Mouse (Mus musculus) hindbrain, embryonic 13.5 days (tissue): ENCODE results near the gene Supt5. TPM values are rescaled to one million over a fixed set of nuclear protein-coding genes. Genes with fewer than 3 reads are reported as not detected.
A peak's percentile ranks its signal among the peaks of the same experiment; 100 is the strongest.

Experiments
- ATAC-seq: fragments of 200-750 bp; cut with Nextera tagmentation; 2 replicates; pipeline ENCODE4 v1.8.0; 2017; ENCODE audit warnings: moderate TSS enrichment; ENCODE audit not compliant: low FRiP score
- H3K27ac ChIP-seq: fragments of 300-500 bp; sonication (generic); 2 replicates; pipeline ENCODE4 v1.5.1; 2015; ENCODE audit warnings: inconsistent platforms, mild to moderate bottlenecking, moderate library complexity
- H3K27me3 ChIP-seq: fragments of 300-500 bp; sonication (generic); 2 replicates; pipeline ENCODE4 v1.6.1; 2015; ENCODE audit warnings: mild to moderate bottlenecking, inconsistent platforms
- H3K36me3 ChIP-seq: fragments of 300-500 bp; sonication (generic); 2 replicates; pipeline ENCODE4 v1.6.1; 2015; ENCODE audit warnings: mild to moderate bottlenecking, inconsistent platforms
- H3K4me1 ChIP-seq: fragments of 300-500 bp; sonication (generic); replicated peaks from 2 replicates; pipeline ENCODE4 v1.6.1; 2015; ENCODE audit warnings: inconsistent platforms
- H3K4me2 ChIP-seq: fragments of 300-500 bp; sonication (generic); 2 replicates; pipeline ENCODE4 v1.6.1; 2015; ENCODE audit warnings: inconsistent platforms, mild to moderate bottlenecking, moderate library complexity
- H3K4me3 ChIP-seq: fragments of 300-500 bp; sonication (generic); 2 replicates; pipeline ENCODE4 v1.5.1; 2015; ENCODE audit warnings: mild to moderate bottlenecking, inconsistent platforms
- H3K9ac ChIP-seq: fragments of 300-500 bp; sonication (generic); 2 replicates; pipeline ENCODE4 v1.6.1; 2015; ENCODE audit warnings: mild to moderate bottlenecking, inconsistent platforms
- H3K9me3 ChIP-seq: fragments of 300-500 bp; sonication (generic); 2 replicates; pipeline ENCODE4 v1.6.1; 2016; ENCODE audit warnings: inconsistent platforms
- WGBS: fragments of 180-500 bp; shearing (Covaris S2); methylation state at CpG from one replicate; pipeline ENCODE4 v1.1.7; 2015; 5-methylcytosine and 5-hydroxymethylcytosine counted together
- polyA plus RNA-seq: library from polyadenylated mRNA; unstranded; fragments of >200 nt; fragmentation: Nextera tagmentation; extraction: Ambion mirVana; gene quantifications from 2 replicates; pipeline ENCODE4 v1.2.1, GENCODE M21; 2015

The Supt5 gene
- polyA plus RNA-seq, 1 experiment from 2014 or later = 92.1 TPM

GRCm38 (mm10) chr7:28271761-28272160, 66.8 kb downstream of the Supt5 start:
- no peak for ATAC-seq
- no peak overlapping the region for H3K4me3 ChIP-seq
- H3K9ac ChIP-seq = no peak overlapping the region
- H3K4me1 ChIP-seq = peaks cover 18% of the 10 kb centered on the region
- H3K27ac ChIP-seq = no peak overlapping the region
- WGBS = 73% methylated on average over 3 of the region's 3 CpGs
- no peak overlapping the region for H3K4me2 ChIP-seq
- H3K36me3 ChIP-seq = peaks cover 41% of the 10 kb centered on the region
- H3K9me3 ChIP-seq = no peaks in the 10 kb centered on the region
- H3K27me3 ChIP-seq = no peaks in the 10 kb centered on the region

- peaks cover 18% of the 10 kb centered on the region for H3K4me1 ChIP-seq
- 94% methylated on average over 12 of the region's 12 CpGs for WGBS
- H3K36me3 ChIP-seq = peaks cover 37% of the 10 kb centered on the region
- no peak overlapping the region for H3K27ac ChIP-seq
- H3K9ac ChIP-seq = no peak overlapping the region
- no peak for ATAC-seq
- H3K4me2 ChIP-seq = peak overlapping the region; percentile 86; the same call in 1 of the 2 replicates
- H3K4me3 ChIP-seq = peak overlapping the region; percentile 99
- 0 out of 2 replicates have a peak, but pooled peaks cover 5% of the 10 kb centered on the region for H3K27me3 ChIP-seq
- H3K9me3 ChIP-seq = no peaks in the 10 kb centered on the region
These were observed 69.2 kb downstream of the Supt5 start for GRCm38 (mm10) chr7:28269355-28269754.

DNA sequence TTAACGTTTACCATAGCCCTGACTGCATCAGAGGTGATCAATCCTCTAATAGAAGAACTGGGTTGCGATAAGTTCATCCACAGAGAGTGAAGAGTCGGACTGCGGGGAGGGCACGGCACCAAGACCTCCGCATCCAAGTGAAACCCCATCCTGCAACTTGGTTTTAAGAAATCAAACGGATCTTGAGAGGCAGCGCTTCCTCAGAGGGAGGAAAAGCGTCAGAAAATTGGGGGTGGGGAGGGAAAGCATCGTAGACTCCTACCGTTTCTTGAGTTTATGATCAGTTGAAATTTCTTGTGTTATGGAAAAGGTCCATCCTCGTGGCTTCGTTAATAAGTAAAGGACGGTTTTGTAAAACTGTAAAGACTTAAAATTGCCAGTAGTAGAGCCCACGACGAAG, 70.0 kb downstream of the Supt5 start:
- peaks cover 18% of the 10 kb centered on the region for H3K4me1 ChIP-seq
- peak overlapping the region; percentile 86 for H3K4me2 ChIP-seq
- no peak for ATAC-seq
- 0 out of 2 replicates have a peak, but pooled peaks cover 9% of the 10 kb centered on the region for H3K27me3 ChIP-seq
- H3K27ac ChIP-seq = peak overlapping the region; percentile 96
- peak overlapping the region; percentile 100 for H3K9ac ChIP-seq
- peaks cover 35% of the 10 kb centered on the region for H3K36me3 ChIP-seq
- H3K9me3 ChIP-seq = no peaks in the 10 kb centered on the region
- 31% methylated on average over 16 of the region's 16 CpGs for WGBS
- peak overlapping the region; percentile 99 for H3K4me3 ChIP-seq

DNA sequence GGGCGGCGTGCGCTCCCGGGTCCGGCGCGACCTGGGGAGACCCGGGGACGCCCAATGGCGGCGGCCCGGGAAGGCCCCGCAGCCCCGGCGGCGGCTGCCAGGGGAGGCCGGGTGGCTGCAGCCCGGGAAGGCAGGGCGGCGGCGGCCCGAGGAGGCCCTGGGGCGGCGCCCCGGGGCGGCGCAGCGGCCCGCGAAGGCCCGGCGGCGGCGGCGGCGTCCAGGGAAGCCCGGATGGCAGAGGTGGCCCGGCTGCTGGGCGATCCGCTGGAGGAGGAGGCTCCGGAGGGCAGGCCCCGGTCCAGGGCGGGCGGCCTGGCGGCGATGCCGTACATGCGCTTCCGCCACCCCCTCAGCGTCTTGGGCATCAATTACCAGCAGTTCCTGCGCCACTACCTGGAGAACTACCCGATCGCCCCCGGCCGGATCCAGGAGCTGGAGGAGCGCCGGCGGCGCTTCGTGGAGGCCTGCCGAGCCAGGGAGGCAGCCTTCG, 70.5 kb downstream of the Supt5 start:
- peak; percentile 82 for ATAC-seq
- H3K4me2 ChIP-seq = peak overlapping the region; percentile 86
- peak overlapping the region; percentile 99 for H3K4me3 ChIP-seq
- 0 out of 2 replicates have a peak, but pooled peaks cover 9% of the 10 kb centered on the region for H3K27me3 ChIP-seq
- peak overlapping the region; percentile 96 for H3K27ac ChIP-seq
- H3K36me3 ChIP-seq = peaks cover 31% of the 10 kb centered on the region
- no peaks in the 10 kb centered on the region for H3K9me3 ChIP-seq
- H3K9ac ChIP-seq = peak overlapping the region; percentile 100
- under 1% methylated on average over 47 of the region's 62 CpGs for WGBS
- H3K4me1 ChIP-seq = peaks cover 18% of the 10 kb centered on the region

- peak within 1 kb of the TSS; percentile 99 for H3K4me3 ChIP-seq
- H3K4me1 ChIP-seq = peaks cover 18% of the 10 kb centered on the region
- WGBS = 7% methylated on average over 53 of the region's 57 CpGs
- peak; percentile 93 for ATAC-seq
- H3K27me3 ChIP-seq = 0 out of 2 replicates have a peak, but pooled peaks cover 9% of the 10 kb centered on the region
- H3K9me3 ChIP-seq = no peaks in the 10 kb centered on the region
- H3K4me2 ChIP-seq = peak within 1 kb of the TSS; percentile 86
- H3K9ac ChIP-seq = peak within 1 kb of the TSS; percentile 100
- H3K36me3 ChIP-seq = peaks cover 24% of the 10 kb centered on the region
- peak within 1 kb of the TSS; percentile 96 for H3K27ac ChIP-seq
These were observed 71.2 kb downstream of the Supt5 start, which contains the start of gene Eid2 for GRCm38 (mm10) chr7:28267129-28268041. Eid2 (plus strand) TSS chr7:28267881.

DNA sequence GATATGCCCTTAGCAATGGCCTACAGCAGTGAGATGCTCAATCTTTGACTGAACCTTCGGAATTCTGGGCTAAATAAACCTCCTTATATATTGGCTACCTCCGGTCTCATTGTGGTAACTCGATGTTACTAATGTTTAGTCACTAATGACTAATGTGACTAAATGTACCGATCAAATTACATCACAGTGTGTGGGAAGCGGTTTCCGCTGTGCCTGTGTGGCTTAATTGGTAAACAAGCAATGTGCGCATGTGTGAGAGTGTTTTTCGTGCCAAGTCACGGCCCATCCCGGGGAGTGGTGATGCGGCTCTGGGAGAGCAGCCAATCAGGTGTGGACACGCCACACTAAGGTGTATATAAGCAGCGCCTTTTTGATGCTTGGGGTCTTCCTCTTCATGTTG, 73.2 kb downstream of the Supt5 start:
- Histone ChIP-seq H3K36me3 (peaks cover 13% of the 10 kb centered on the region), H3K27me3 (0 out of 2 replicates have a peak, but pooled peaks cover 9% of the 10 kb centered on the region), H3K9me3 (no peaks in the 10 kb centered on the region), H3K4me2 (no peak overlapping the region), H3K4me1 (peaks cover 16% of the 10 kb centered on the region), H3K4me3 (no peak overlapping the region), H3K9ac (no peak overlapping the region), H3K27ac (no peak overlapping the region)
- no peak for ATAC-seq
- 88% methylated on average over 13 of the region's 13 CpGs for WGBS

Other genes with a start within 250 kb of the Supt5 start
- gene 9530053A07Rik, start 209.3 kb downstream of the Supt5 start, polyA plus RNA-seq = 0.06 and 0.16 TPM in 2 replicates
- gene Fbl, start 169.0 kb downstream of the Supt5 start, polyA plus RNA-seq = 84.2 and 92.0 TPM in 2 replicates
- 15.1 and 16.3 TPM in 2 replicates for gene Dyrk1b, start 159.3 kb downstream of the Supt5 start, polyA plus RNA-seq
- 4.3 and 4.6 TPM in 2 replicates for gene Eid2, start 70.9 kb downstream of the Supt5 start, polyA plus RNA-seq
- 36.0 and 36.9 TPM in 2 replicates for gene Eid2b, start 61.0 kb downstream of the Supt5 start, polyA plus RNA-seq
- 0.74 and 1.2 TPM in 2 replicates for gene Selenov, start 47.6 kb downstream of the Supt5 start, polyA plus RNA-seq
- gene Dll3, start 36.5 kb downstream of the Supt5 start, polyA plus RNA-seq = 22.2 and 24.5 TPM in 2 replicates
- gene Timm50, start 26.7 kb downstream of the Supt5 start, polyA plus RNA-seq = 134 and 136 TPM in 2 replicates
- 537 and 543 TPM in 2 replicates for gene Rps16, start 11.9 kb upstream of the Supt5 start, polyA plus RNA-seq
- gene Plekhg2, start 33.9 kb upstream of the Supt5 start, polyA plus RNA-seq = 32.0 and 34.6 TPM in 2 replicates
- 4.6 and 4.9 TPM in 2 replicates for gene Zfp36, start 41.5 kb upstream of the Supt5 start, polyA plus RNA-seq
- gene Med29, start 54.0 kb upstream of the Supt5 start, polyA plus RNA-seq = 43.7 and 44.8 TPM in 2 replicates
- 93.0 and 100 TPM in 2 replicates for gene Paf1, start 54.2 kb upstream of the Supt5 start, polyA plus RNA-seq
- gene Gmfg, start 98.7 kb upstream of the Supt5 start, polyA plus RNA-seq = 5.2 and 5.3 TPM in 2 replicates
- gene Lrfn1, start 113.2 kb upstream of the Supt5 start, polyA plus RNA-seq = 11.3 and 11.8 TPM in 2 replicates
- gene Ifnl2, start 171.7 kb upstream of the Supt5 start, polyA plus RNA-seq = not detected in 2 replicates
- not detected in 2 replicates for gene Ifnl3, start 184.1 kb upstream of the Supt5 start, polyA plus RNA-seq
- not detected in 2 replicates for gene Sycn, start 202.1 kb upstream of the Supt5 start, polyA plus RNA-seq
- gene Nccrp1, start 208.5 kb upstream of the Supt5 start, polyA plus RNA-seq = 0.13 TPM in 1 of 2 replicates, not detected in the other